Mouse (Mus musculus): Measurements from ENCODE around the gene Ccdc97. TPM values are rescaled to one million over a fixed set of nuclear protein-coding genes. Genes with fewer than 3 reads are reported as not detected.
A peak's percentile ranks its signal among the peaks of the same experiment; 100 is the strongest.

Ccdc97 gene
- polyA plus RNA-seq, 1 experiment from 2014 or later: 25.6 TPM

DNA sequence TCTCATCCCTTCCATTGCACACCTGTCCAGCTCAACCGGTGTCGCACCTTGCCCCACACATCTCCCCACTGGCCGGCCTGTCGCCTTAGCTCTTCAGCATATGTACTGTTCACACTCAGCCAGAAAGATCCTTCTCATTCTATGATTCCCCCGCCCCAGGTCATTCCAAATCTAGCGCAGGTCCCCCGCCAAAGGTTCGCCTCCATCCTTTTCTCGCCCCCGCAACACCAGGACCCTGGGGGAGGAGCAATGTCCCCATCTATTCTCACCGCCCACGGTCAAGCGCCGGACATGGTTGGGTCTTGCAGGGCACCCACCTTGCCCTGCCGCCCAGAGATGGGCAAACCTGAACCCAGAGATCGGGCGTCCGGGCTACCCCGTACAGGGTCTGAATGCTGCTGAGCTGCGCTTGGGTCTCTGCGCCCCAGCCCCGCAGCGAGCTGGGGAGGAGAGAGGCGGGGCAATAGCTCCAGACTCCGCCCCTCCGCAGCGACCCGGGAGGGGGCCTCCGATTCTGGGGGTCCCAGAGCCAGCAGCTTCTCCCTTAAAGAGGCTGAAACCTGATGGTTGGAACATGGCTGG lies 44.1 kb downstream of the Ccdc97 start, which contains the start of gene Tmem91:
Gene Tmem91, minus strand, starts transcription at position 448 of the 582 bp plus-strand sequence.
- ATAC-seq (ENCODE audit: low FRiP score, low TSS enrichment): peak; percentile 73; the same call in 1 of the 2 replicates
- 2% methylated on average over 29 of the region's 29 CpGs for WGBS

DNA sequence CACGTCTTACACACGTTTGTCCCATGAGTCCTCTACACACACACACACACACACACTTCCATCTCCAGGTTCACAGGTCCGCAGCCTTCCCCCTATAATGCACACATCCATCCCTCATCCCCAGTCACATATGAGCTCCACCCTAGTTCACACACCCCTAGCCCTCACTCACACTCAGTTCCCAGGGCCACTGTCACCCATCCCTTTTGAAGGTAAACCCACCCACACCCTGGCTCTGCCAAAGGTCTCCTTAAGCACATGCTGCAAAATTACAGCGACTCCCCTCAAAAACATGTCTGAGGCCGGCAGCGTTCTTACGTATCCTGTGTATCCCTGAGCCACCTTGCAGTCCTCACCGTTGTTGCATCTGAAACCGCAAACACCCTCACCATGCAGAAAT lies 44.6 kb downstream of the Ccdc97 start:
- Histone ChIP-seq H3K4me1 (ENCODE audit: insufficient read depth, low read length) (peaks cover 8% of the 10 kb centered on the region), H3K9ac (replicated peaks; ENCODE audit: low read length) (no peak overlapping the region; the same call in 1 of the 2 replicates), H3K9me3 (ENCODE audit: low read length) (no peaks in the 10 kb centered on the region), H3K27ac (ENCODE audit: low read length) (no peak overlapping the region), H3K4me2 (replicated peaks; ENCODE audit: low read depth, low read length) (peak overlapping the region; percentile 68), H3K27me3 (ENCODE audit: insufficient read depth, low read length) (peaks cover 36% of the 10 kb centered on the region), H3K36me3 (ENCODE audit: insufficient read depth, low read length) (no peaks in the 10 kb centered on the region), H3K4me3 (ENCODE audit: low read length) (peak overlapping the region; percentile 46; the same call in 1 of the 2 replicates)
- 35% methylated on average over 9 of the region's 9 CpGs for WGBS
- ATAC-seq (ENCODE audit: low FRiP score, low TSS enrichment): no peak

More for the DNA sequence above, 44.1 kb downstream of the Ccdc97 start, which contains the start of gene Tmem91:
- peak within 1 kb of the TSS; percentile 58 for H3K9ac ChIP-seq (replicated peaks; ENCODE audit: low read length)
- peaks cover 8% of the 10 kb centered on the region for H3K4me1 ChIP-seq (ENCODE audit: insufficient read depth, low read length)
- peaks cover 36% of the 10 kb centered on the region for H3K27me3 ChIP-seq (ENCODE audit: insufficient read depth, low read length)
- H3K4me2 ChIP-seq (replicated peaks; ENCODE audit: low read depth, low read length): peak within 1 kb of the TSS; percentile 68
- H3K9me3 ChIP-seq (ENCODE audit: low read length): no peaks in the 10 kb centered on the region
- H3K36me3 ChIP-seq (ENCODE audit: insufficient read depth, low read length): no peaks in the 10 kb centered on the region
- peak within 1 kb of the TSS; percentile 46 for H3K4me3 ChIP-seq (ENCODE audit: low read length)
- no peak within 1 kb of the TSS for H3K27ac ChIP-seq (ENCODE audit: low read length)

DNA sequence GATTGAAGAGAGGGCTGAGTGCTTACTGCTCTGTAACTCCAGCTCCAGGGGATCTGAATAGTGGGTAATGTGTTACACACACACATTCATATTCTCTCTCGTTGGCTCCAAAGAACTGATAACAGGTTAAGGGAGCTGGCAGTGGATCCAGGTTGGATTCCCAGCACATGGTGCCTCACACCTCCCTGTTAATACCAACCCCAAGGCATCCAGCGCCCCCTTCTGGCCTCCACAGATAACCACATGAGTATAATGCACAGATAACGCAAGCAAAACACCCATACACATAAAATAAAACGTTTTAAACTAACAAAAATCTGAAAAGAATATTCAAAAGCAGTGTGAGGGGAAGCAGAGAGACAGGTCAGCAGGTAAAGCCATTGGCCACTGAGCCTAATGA lies 46.4 kb downstream of the Ccdc97 start:
- Histone ChIP-seq H3K4me3 (ENCODE audit: low read length) (no peak overlapping the region), H3K36me3 (ENCODE audit: insufficient read depth, low read length) (peaks cover 14% of the 10 kb centered on the region), H3K27me3 (ENCODE audit: insufficient read depth, low read length) (peaks cover 29% of the 10 kb centered on the region), H3K9ac (replicated peaks; ENCODE audit: low read length) (no peak overlapping the region), H3K27ac (ENCODE audit: low read length) (no peak overlapping the region), H3K4me1 (ENCODE audit: insufficient read depth, low read length) (peaks cover 8% of the 10 kb centered on the region), H3K4me2 (replicated peaks; ENCODE audit: low read depth, low read length) (no peak overlapping the region), H3K9me3 (ENCODE audit: low read length) (no peaks in the 10 kb centered on the region)
- 54% methylated on average over 4 of the region's 4 CpGs for WGBS
- ATAC-seq (ENCODE audit: low FRiP score, low TSS enrichment): no peak

GRCm38 (mm10) chr7:25671686-25672085 lies 47.2 kb downstream of the Ccdc97 start:
- H3K4me2 ChIP-seq (replicated peaks; ENCODE audit: low read depth, low read length): no peak overlapping the region
- no peaks in the 10 kb centered on the region for H3K9me3 ChIP-seq (ENCODE audit: low read length)
- 78% methylated on average over 2 of the region's 2 CpGs for WGBS
- H3K36me3 ChIP-seq (ENCODE audit: insufficient read depth, low read length): peaks cover 16% of the 10 kb centered on the region
- ATAC-seq (ENCODE audit: low FRiP score, low TSS enrichment): no peak
- peaks cover 8% of the 10 kb centered on the region for H3K4me1 ChIP-seq (ENCODE audit: insufficient read depth, low read length)
- H3K4me3 ChIP-seq (ENCODE audit: low read length): no peak overlapping the region
- no peak overlapping the region for H3K27ac ChIP-seq (ENCODE audit: low read length)
- H3K9ac ChIP-seq (replicated peaks; ENCODE audit: low read length): no peak overlapping the region
- H3K27me3 ChIP-seq (ENCODE audit: insufficient read depth, low read length): peaks cover 29% of the 10 kb centered on the region

DNA sequence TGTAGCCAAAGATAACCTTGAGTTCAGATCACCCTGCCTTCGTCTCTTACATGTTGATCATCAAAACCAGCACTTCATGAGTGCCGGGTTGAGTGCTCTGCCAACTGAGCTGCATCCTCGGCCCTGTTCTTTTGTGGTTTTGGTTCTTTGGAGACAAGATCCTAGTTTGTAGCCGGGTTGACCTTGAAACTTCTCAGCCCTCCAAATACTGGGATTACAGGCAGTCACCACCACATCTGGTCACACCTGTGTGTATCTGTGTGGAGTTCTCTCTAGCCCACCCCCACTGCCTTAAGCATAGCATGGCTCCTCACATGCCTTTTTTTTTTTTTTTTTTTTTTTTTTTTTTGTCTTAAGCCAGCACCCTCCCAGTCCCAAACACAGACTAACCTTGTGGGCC lies 48.8 kb downstream of the Ccdc97 start:
- Histone ChIP-seq H3K4me1 (ENCODE audit: insufficient read depth, low read length) (peaks cover 7% of the 10 kb centered on the region), H3K4me3 (ENCODE audit: low read length) (no peak overlapping the region), H3K27ac (ENCODE audit: low read length) (no peak overlapping the region), H3K36me3 (ENCODE audit: insufficient read depth, low read length) (peaks cover 20% of the 10 kb centered on the region), H3K4me2 (replicated peaks; ENCODE audit: low read depth, low read length) (no peak overlapping the region), H3K9ac (replicated peaks; ENCODE audit: low read length) (no peak overlapping the region), H3K27me3 (ENCODE audit: insufficient read depth, low read length) (peaks cover 16% of the 10 kb centered on the region), H3K9me3 (ENCODE audit: low read length) (no peaks in the 10 kb centered on the region)
- WGBS: 95% methylated on average over 4 of the region's 4 CpGs
- ATAC-seq (ENCODE audit: low FRiP score, low TSS enrichment): no peak

- Histone ChIP-seq H3K4me3 (ENCODE audit: low read length) (no peak overlapping the region), H3K27ac (ENCODE audit: low read length) (no peak overlapping the region), H3K9me3 (ENCODE audit: low read length) (no peaks in the 10 kb centered on the region), H3K9ac (replicated peaks; ENCODE audit: low read length) (no peak overlapping the region), H3K36me3 (ENCODE audit: insufficient read depth, low read length) (peaks cover 25% of the 10 kb centered on the region), H3K4me2 (replicated peaks; ENCODE audit: low read depth, low read length) (no peak overlapping the region), H3K4me1 (ENCODE audit: insufficient read depth, low read length) (peaks cover 2% of the 10 kb centered on the region), H3K27me3 (ENCODE audit: insufficient read depth, low read length) (peaks cover 12% of the 10 kb centered on the region)
- 80% methylated on average over 9 of the region's 9 CpGs for WGBS
- no peak for ATAC-seq (ENCODE audit: low FRiP score, low TSS enrichment)
Observed at GRCm38 (mm10) chr7:25669631-25670030, 49.3 kb downstream of the Ccdc97 start.

- Histone ChIP-seq H3K4me1 (ENCODE audit: insufficient read depth, low read length) (no peaks in the 10 kb centered on the region), H3K9ac (replicated peaks; ENCODE audit: low read length) (no peak overlapping the region), H3K36me3 (ENCODE audit: insufficient read depth, low read length) (peaks cover 29% of the 10 kb centered on the region), H3K4me2 (replicated peaks; ENCODE audit: low read depth, low read length) (no peak overlapping the region), H3K27me3 (ENCODE audit: insufficient read depth, low read length) (peaks cover 8% of the 10 kb centered on the region), H3K9me3 (ENCODE audit: low read length) (no peaks in the 10 kb centered on the region), H3K27ac (ENCODE audit: low read length) (no peak overlapping the region), H3K4me3 (ENCODE audit: low read length) (no peak overlapping the region)
- no peak for ATAC-seq (ENCODE audit: low FRiP score, low TSS enrichment)
- WGBS: 86% methylated on average over 10 of the region's 10 CpGs
Observed at GRCm38 (mm10) chr7:25669158-25669557, 49.7 kb downstream of the Ccdc97 start.

DNA sequence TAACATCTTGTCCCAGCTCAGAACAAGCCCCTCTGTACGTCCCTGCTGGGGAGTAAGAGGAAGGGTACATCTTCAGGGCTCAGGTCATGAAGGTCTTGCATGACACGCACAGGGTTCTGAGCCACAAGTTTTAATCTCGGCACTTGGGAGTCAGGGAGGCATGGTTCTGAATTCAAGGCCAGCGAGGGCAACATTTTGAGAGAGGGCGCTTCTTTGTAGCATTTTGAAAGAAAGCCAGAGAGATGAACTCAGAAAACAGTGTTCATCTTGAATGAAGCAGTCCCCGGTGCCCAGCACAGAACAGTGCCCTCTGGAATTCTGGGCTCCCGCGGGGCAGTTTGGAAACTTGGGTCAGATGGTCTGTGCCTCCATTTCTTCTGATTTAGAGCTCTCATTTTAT lies 52.5 kb downstream of the Ccdc97 start:
- no peaks in the 10 kb centered on the region for H3K9me3 ChIP-seq (ENCODE audit: low read length)
- no peaks in the 10 kb centered on the region for H3K27me3 ChIP-seq (ENCODE audit: insufficient read depth, low read length)
- H3K36me3 ChIP-seq (ENCODE audit: insufficient read depth, low read length): peaks cover 35% of the 10 kb centered on the region
- no peak overlapping the region for H3K9ac ChIP-seq (replicated peaks; ENCODE audit: low read length)
- H3K4me1 ChIP-seq (ENCODE audit: insufficient read depth, low read length): no peaks in the 10 kb centered on the region
- H3K4me3 ChIP-seq (ENCODE audit: low read length): no peak overlapping the region
- no peak overlapping the region for H3K27ac ChIP-seq (ENCODE audit: low read length)
- ATAC-seq (ENCODE audit: low FRiP score, low TSS enrichment): no peak
- WGBS: 96% methylated on average over 8 of the region's 8 CpGs
- H3K4me2 ChIP-seq (replicated peaks; ENCODE audit: low read depth, low read length): no peak overlapping the region

Other genes starting within 250 kb of the Ccdc97 start
- gene Ceacam1, start 241.5 kb downstream of the Ccdc97 start, polyA plus RNA-seq (2015; fragmentation: Nextera tagmentation; extraction: Ambion mirVana): 4.4 and 4.6 TPM in 2 replicates
- 0.31 TPM in 1 of 2 replicates, not detected in the other for gene Ceacam2, start 179.2 kb downstream of the Ccdc97 start, polyA plus RNA-seq (2015; fragmentation: Nextera tagmentation; extraction: Ambion mirVana)
- gene Erich4, start 103.2 kb downstream of the Ccdc97 start, polyA plus RNA-seq (2015; fragmentation: Nextera tagmentation; extraction: Ambion mirVana): 4.5 and 5.5 TPM in 2 replicates
- gene Dmac2, start 99.7 kb downstream of the Ccdc97 start, polyA plus RNA-seq (2015; fragmentation: Nextera tagmentation; extraction: Ambion mirVana): 61.8 and 64.7 TPM in 2 replicates
- gene B3gnt8, start 92.4 kb downstream of the Ccdc97 start, polyA plus RNA-seq (2015; fragmentation: Nextera tagmentation; extraction: Ambion mirVana): 14.2 and 15.0 TPM in 2 replicates
- 90.3 and 91.7 TPM in 2 replicates for gene Bckdha, start 60.1 kb downstream of the Ccdc97 start, polyA plus RNA-seq (2015; fragmentation: Nextera tagmentation; extraction: Ambion mirVana)
- 90.0 and 92.6 TPM in 2 replicates for gene Exosc5, start 59.9 kb downstream of the Ccdc97 start, polyA plus RNA-seq (2015; fragmentation: Nextera tagmentation; extraction: Ambion mirVana)
- 2.3 and 3.7 TPM in 2 replicates for gene Tmem91, start 43.9 kb downstream of the Ccdc97 start, polyA plus RNA-seq (2015; fragmentation: Nextera tagmentation; extraction: Ambion mirVana)
- 35.0 and 35.8 TPM in 2 replicates for gene B9d2, start 38.3 kb downstream of the Ccdc97 start, polyA plus RNA-seq (2015; fragmentation: Nextera tagmentation; extraction: Ambion mirVana)
- gene Tgfb1, start 32.1 kb downstream of the Ccdc97 start, polyA plus RNA-seq (2015; fragmentation: Nextera tagmentation; extraction: Ambion mirVana): 2.9 and 3.7 TPM in 2 replicates
- 43.7 and 56.5 TPM in 2 replicates for gene Hnrnpul1, start 35.7 kb upstream of the Ccdc97 start, polyA plus RNA-seq (2015; fragmentation: Nextera tagmentation; extraction: Ambion mirVana)
- 91.5 and 96.5 TPM in 2 replicates for gene Axl, start 69.6 kb upstream of the Ccdc97 start, polyA plus RNA-seq (2015; fragmentation: Nextera tagmentation; extraction: Ambion mirVana)
- 22.1 and 23.0 TPM in 2 replicates for gene Cyp2s1, start 97.8 kb upstream of the Ccdc97 start, polyA plus RNA-seq (2015; fragmentation: Nextera tagmentation; extraction: Ambion mirVana)
- not detected in 2 replicates for gene Cyp2b10, start 178.5 kb upstream of the Ccdc97 start, polyA plus RNA-seq (2015; fragmentation: Nextera tagmentation; extraction: Ambion mirVana)

Data from kidney, embryonic 16.5 days (tissue).